Mouse (Mus musculus) layer of hippocampus, adult 9-10 months (tissue): ENCODE data around the gene B3gnt9.

ENCODE experiments used
- DNase-seq: peaks from one replicate; pipeline ENCODE4 v3.0.0; 2022; ENCODE audit warnings: low spot score

The B3gnt9 gene

GRCm38 (mm10) chr8:105209153-105210110, 45.5 kb downstream of the B3gnt9 start:
- no peak for DNase-seq

- no peak for DNase-seq
Measured at GRCm38 (mm10) chr8:105207675-105208273, 47.2 kb downstream of the B3gnt9 start.

GRCm38 (mm10) chr8:105206766-105207275, 48.1 kb downstream of the B3gnt9 start:
- DNase-seq: peak; percentile 18

GRCm38 (mm10) chr8:105205748-105206147, 49.2 kb downstream of the B3gnt9 start:
- no peak for DNase-seq
